Comparison of ENCODE assay signal across 16 mouse cellular contexts in genomic region chr2:168948506-168948905, GRCm38 (mm10). TPM values are rescaled to one million over a fixed set of nuclear protein-coding genes. Genes with fewer than 3 reads are reported as not detected.
DNase-seq lines count a peak whose midpoint lies in the region; TF ChIP-seq lines count a peak whose summit lies in the region.
"Had no signal": no experiment of that assay in that cellular context is flagged by ENCODE, and none has a peak within 500 bp of the region (broad histone marks: within the 10 kb centered on the region; RNA-seq: fewer than 3 reads in every experiment).

No protein-coding gene starts in this region.

- TF ChIP-seq CTCF in layer of hippocampus, adult 2 months (conservative IDR thresholded peaks at IDR 0.05), result peak; percentile 56

- no peak overlapping the region for H3K4me3 ChIP-seq in layer of hippocampus, adult 2 months
- H3K4me3 ChIP-seq: embryonic facial prominence, embryonic 10.5 days; heart, embryonic 10.5 days; hindbrain, embryonic 13.5 days had no signal

- no peak overlapping the region for H3K27ac ChIP-seq in layer of hippocampus, adult 2 months
- H3K27ac ChIP-seq: embryonic facial prominence, embryonic 10.5 days; heart, embryonic 10.5 days; hindbrain, embryonic 13.5 days; hindbrain, postnatal 0 days had no signal

- peak; percentile 19 to 30 for DNase-seq in cerebellum, postnatal 25 days
- no peak for DNase-seq in cerebellum, adult 8-10 months
- no peak for DNase-seq in layer of hippocampus, adult 2 months (ENCODE audit: low spot score in 2 of 2)
- DNase-seq in layer of hippocampus, adult 9-10 months (ENCODE audit: low spot score), result no peak
- peak; percentile 45 for DNase-seq in ZHBTc4 (ENCODE audit: low read depth, low spot score)
- DNase-seq in right cerebral cortex, postnatal 10 days (ENCODE audit: low spot score in 2 of 2), result no peak
- DNase-seq: adrenal gland, postnatal 10 days; cerebellum, adult 18-20 months; gastrocnemius, postnatal 10 days; heart, adult 18-20 months; heart, postnatal 10 days; kidney, adult 11 months had no signal

RNA-seq across cellular contexts. Expression of gene Zfp64, which starts 6.9 kb away (rescaled TPM):
- 10 to 100 TPM; 17.0 to 17.6 TPM for total RNA-seq in layer of hippocampus, adult 2 months (2021)

Comparison
In these comparisons a context has a peak if more than half of its experiments do, and no peak if none do; other contexts are left out.
1. DNase-seq: peak in cerebellum, postnatal 25 days (2 of 2) and ZHBTc4 (single experiment); none in cerebellum, adult 8-10 months (single experiment), layer of hippocampus, adult 2 months (0 of 2), layer of hippocampus, adult 9-10 months (single experiment) and right cerebral cortex, postnatal 10 days (0 of 2).